Mouse (Mus musculus) heart, postnatal 14 days (tissue): ENCODE measurements around the gene Tcta. TPM values are rescaled to one million over a fixed set of nuclear protein-coding genes. Genes with fewer than 3 reads are reported as not detected.
"Not testable (repeated sequence)": the region's sequence is repeated elsewhere in the genome, so short reads cannot be mapped to it uniquely, and the experiment has no call there.

ENCODE experiments used
- DNase-seq, 2 experiments: peaks; one replicate each; pipeline ENCODE4 v3.0.0; 2021 to 2022
- intact Hi-C: fragments of 180-260 bp; cut with DNase I; formaldehyde crosslinking; loops from one replicate; pipeline ENCODE4 v1.15.1; 2025
- total RNA-seq, 2 experiments: library from RNA; stranded (reverse); gene quantifications; 2 replicates each; pipeline ENCODE4 v1.2.3; 2021

Gene Tcta
- total RNA-seq, 2 experiments from 2014 or later, result 25.4 to 25.5 TPM

- intact Hi-C loops, result no loop called here
These were observed 30.7 kb downstream of the Tcta start for GRCm38 (mm10) chr9:108275331-108275659.

DNA sequence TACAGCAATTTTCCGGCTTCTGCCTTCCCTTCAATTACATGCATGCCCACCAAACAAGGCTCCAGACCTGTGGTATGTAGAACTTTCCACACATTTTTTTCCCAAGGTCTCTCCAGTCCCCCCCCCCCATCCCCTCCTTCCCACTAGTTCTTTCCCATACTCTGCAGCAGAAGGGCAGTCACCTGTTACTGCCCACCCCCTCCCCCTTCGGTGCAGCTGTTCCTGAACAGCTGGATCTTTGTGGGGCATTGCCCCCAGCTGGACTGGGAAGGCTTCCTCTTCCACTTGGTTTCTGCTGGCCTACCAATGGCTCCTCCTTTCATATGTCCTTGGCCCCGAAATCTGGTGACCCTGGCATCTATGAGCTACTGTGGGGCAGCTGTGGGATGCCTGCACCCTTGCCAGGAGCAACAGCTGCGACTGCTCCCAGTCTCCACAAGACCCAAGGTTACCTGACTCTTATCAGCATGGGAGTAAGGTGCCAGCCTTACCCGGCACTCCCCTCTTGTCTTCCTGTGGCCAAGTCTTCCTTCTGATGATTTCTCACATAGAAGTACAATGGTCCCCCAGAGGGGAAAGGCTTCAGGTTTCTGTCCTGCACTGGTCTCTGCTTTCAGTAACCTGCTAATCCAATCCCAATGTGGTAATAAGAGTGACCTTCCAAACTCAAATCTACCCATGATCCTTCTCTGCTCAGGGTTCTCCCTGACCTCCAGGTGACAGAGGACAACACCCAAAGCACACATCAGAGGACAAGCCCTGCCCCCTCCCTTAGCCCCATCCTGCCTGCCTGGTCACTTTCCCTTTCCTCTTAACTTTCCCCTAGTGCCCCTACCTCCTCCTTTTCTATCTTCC lies 31.3 kb downstream of the Tcta start:
- intact Hi-C loops, result no loop called here

More at GRCm38 (mm10) chr9:108275331-108275659, 30.7 kb downstream of the Tcta start:
- DNase-seq, result no peak

GRCm38 (mm10) chr9:108273485-108273884 lies 32.5 kb downstream of the Tcta start:
- intact Hi-C loops, result no loop called here
- DNase-seq, result no peak

More for the DNA sequence above, 31.3 kb downstream of the Tcta start:
- DNase-seq, result no peak

GRCm38 (mm10) chr9:108272691-108273090 lies 33.3 kb downstream of the Tcta start:
- intact Hi-C loops, result no loop called here
- no peak for DNase-seq

GRCm38 (mm10) chr9:108271941-108272340 lies 34.0 kb downstream of the Tcta start:
- intact Hi-C loops, result no loop called here

GRCm38 (mm10) chr9:108268701-108269100 lies 37.3 kb downstream of the Tcta start:
- DNase-seq, result peak; percentile 26 to 43
- intact Hi-C loops, result not testable (repeated sequence)

More at GRCm38 (mm10) chr9:108271941-108272340, 34.0 kb downstream of the Tcta start:
- DNase-seq, result no peak

- DNase-seq, result peak; percentile 59 to 67
- intact Hi-C loops, result no loop called here
These were observed 38.3 kb downstream of the Tcta start for GRCm38 (mm10) chr9:108267691-108268090.

DNA sequence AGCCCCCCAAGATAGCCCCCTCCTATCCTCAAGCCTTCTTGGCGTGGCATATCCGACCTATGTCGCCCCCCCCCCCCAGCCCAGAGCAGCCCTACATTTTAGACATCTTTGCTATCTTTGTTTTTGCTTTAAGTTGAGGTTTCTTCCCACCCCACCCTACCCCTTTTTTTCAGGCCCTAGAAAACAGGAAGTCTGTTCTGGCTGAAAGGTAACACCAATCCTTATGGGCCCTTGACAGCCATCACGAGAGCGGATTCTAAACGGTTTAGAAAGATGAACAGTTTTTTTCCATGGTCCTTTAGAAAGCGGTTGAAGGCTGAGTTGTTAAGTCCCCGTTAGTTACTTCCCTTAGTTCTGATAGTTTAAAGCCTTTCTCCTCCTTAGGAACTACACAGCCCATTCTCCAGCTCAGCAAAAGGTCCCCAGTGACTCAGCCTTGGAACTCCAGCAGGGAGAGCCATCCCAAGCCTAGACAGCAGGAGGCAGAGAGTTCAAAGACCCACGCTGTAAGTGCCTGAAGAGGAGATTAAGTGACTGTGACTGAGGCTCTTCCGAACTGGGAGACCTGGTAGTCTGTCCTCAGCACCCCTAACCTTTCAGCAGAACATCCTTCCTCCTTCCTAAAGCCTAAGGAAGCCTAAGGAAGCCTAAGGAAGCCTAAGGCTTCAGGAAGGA lies 39.6 kb downstream of the Tcta start:
- no peak for DNase-seq
- intact Hi-C loops, result no loop called here

GRCm38 (mm10) chr9:108264191-108264921 lies 41.6 kb downstream of the Tcta start:
- DNase-seq, result peak; percentile 72 to 78
- intact Hi-C loops, result loop anchor here (2.0 to 5.0 kb wide), 2 partner anchors 16 to 52 kb away; no protein-coding TSS in a partner anchor

- intact Hi-C loops, result loop anchor here (2.0 to 5.0 kb wide), 2 partner anchors 17 to 51 kb away; no protein-coding TSS in a partner anchor
These were observed 42.2 kb downstream of the Tcta start, which contains the start of gene Dag1 for GRCm38 (mm10) chr9:108263690-108264190. Gene Dag1 (minus strand): TSS chr9:108263958.

GRCm38 (mm10) chr9:108263131-108263681 lies 42.8 kb downstream of the Tcta start:
- DNase-seq, result peak in 1 of 2 experiments; percentile 43
- intact Hi-C loops, result loop anchor here (5.0 kb wide), 1 partner anchor 51 kb away; no protein-coding TSS in a partner anchor

More at GRCm38 (mm10) chr9:108263690-108264190, 42.2 kb downstream of the Tcta start, which contains the start of gene Dag1:
- peak; percentile 99 to 100 for DNase-seq

DNA sequence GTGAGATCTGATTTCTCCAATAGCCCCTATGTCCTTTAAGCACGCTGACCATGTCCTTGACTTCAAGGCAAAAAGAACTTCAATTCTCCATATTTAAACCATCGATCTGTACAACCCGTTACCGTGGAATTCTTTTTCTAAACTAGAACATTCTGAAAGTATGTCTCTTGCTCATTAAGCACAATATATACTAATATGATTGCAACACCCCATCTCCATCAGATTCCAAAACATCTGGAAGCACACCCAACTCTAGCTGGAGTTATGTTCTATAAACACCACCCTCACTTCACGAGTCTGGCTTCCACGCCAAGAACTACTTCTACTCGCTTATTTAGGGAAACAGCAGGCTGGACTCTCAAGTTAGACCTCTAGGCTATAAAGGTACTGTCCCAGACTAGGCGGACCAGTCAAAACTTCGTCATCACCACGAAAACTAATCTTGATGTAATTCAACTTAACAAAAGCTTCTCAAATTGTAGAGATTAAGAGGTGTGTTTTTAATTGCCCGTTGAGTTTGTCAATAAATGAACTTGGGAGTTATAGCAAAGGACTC lies 43.4 kb downstream of the Tcta start:
- intact Hi-C loops, result loop anchor here (5.0 kb wide), 1 partner anchor 50 kb away; no protein-coding TSS in a partner anchor
- peak; percentile 26 to 45 for DNase-seq

- intact Hi-C loops, result loop anchor here (5.0 kb wide), 1 partner anchor 50 kb away; no protein-coding TSS in a partner anchor
- peak in 1 of 2 experiments; percentile 39 for DNase-seq
These were observed 44.1 kb downstream of the Tcta start for GRCm38 (mm10) chr9:108261865-108262264.

- intact Hi-C loops, result loop anchor here (5.0 kb wide), 1 partner anchor 48 kb away; no protein-coding TSS in a partner anchor
- DNase-seq, result no peak
These were observed 45.4 kb downstream of the Tcta start for GRCm38 (mm10) chr9:108260526-108260925.

Other genes starting within 250 kb of the Tcta start
- gene Mst1, start 225.7 kb downstream of the Tcta start, total RNA-seq, result under 1 TPM in 1 of 2 experiments, not detected in 1; 0.38 TPM
- 10 to 100 TPM; 85.3 to 92.6 TPM for gene Rnf123, start 222.8 kb downstream of the Tcta start, total RNA-seq
- gene Apeh, start 211.6 kb downstream of the Tcta start, total RNA-seq, result 10 to 100 TPM; 36.4 to 41.8 TPM
- under 1 TPM; 0.05 to 0.07 TPM for gene Bsn, start 115.8 kb downstream of the Tcta start, total RNA-seq
- gene Dag1, start 42.2 kb downstream of the Tcta start, total RNA-seq, result 100 to 1,000 TPM; 362 to 379 TPM
- 10 to 100 TPM; 18.4 to 19.8 TPM for gene Nicn1, start 15.7 kb downstream of the Tcta start, total RNA-seq
- 1 to 10 TPM; 5.4 to 7.0 TPM for gene Amt, start 9.3 kb downstream of the Tcta start, total RNA-seq
- gene Rhoa, start within 50 bp of the Tcta start, total RNA-seq, result 100 to 1,000 TPM; 250 to 262 TPM
- 100 to 1,000 TPM; 156 to 161 TPM for gene Gpx1, start 32.7 kb upstream of the Tcta start, total RNA-seq
- 10 to 100 TPM; 76.5 to 83.6 TPM for gene Usp4, start 41.7 kb upstream of the Tcta start, total RNA-seq
- gene 1700102P08Rik, start 86.6 kb upstream of the Tcta start, total RNA-seq, result under 1 TPM; 0.67 to 0.90 TPM
- gene Ccdc36, start 122.3 kb upstream of the Tcta start, total RNA-seq, result not detected
- gene BC048562, start 130.3 kb upstream of the Tcta start, total RNA-seq, result not detected
- gene Ccdc71, start 154.4 kb upstream of the Tcta start, total RNA-seq, result 10 to 100 TPM; 23.6 to 29.4 TPM
- gene Klhdc8b, start 155.4 kb upstream of the Tcta start, total RNA-seq, result 10 to 100 TPM; 15.0 to 15.2 TPM
- gene Lamb2, start 173.6 kb upstream of the Tcta start, total RNA-seq, result 100 to 1,000 TPM; 355 to 379 TPM
- 100 to 1,000 TPM; 101 to 108 TPM for gene Usp19, start 184.4 kb upstream of the Tcta start, total RNA-seq
- 10 to 100 TPM; 75.9 to 81.0 TPM for gene Qars, start 201.5 kb upstream of the Tcta start, total RNA-seq
- 10 to 100 TPM; 68.4 to 70.1 TPM for gene Qrich1, start 210.6 kb upstream of the Tcta start, total RNA-seq